Comparison of ENCODE assay signal across 9 mouse cellular contexts in the genomic region with DNA sequence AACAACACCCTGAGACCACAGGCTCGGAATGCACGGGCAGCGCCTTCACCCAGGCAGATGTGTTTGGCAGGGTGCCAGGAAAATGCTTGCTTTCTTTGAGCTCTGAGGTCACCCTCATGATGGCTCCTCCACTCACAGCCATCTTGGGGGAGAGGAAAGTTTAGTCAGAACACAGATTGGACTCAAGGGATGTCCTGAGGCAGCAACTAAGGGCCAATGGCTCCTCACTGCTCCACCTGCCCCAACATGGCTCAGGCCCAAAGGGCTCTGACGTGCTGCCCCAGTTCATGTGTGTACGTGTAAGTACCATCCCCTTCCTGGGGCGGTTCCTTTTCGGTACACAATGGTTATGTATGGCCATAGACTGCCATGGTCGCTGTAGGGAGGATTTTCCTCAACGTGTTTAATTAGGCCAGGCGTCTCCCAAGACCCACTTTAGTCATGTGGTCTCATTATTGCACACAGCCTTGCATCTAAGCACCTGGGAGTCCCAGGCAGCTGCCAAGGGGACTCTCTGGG. TPM values are rescaled to one million over a fixed set of nuclear protein-coding genes. Genes with fewer than 3 reads are reported as not detected.
DNase-seq lines count a peak whose midpoint lies in the region; ATAC-seq and TF ChIP-seq lines count a peak whose summit lies in the region.
"Had no signal": no experiment of that assay in that cellular context is flagged by ENCODE, and none has a peak within 500 bp of the region (broad histone marks: within the 10 kb centered on the region; RNA-seq: fewer than 3 reads in every experiment).

No protein-coding gene starts in this region.

- TF ChIP-seq CTCF in liver, postnatal 0 days (IDR thresholded peaks at IDR 0.05; ENCODE audit: low read depth) = no peak

- peak overlapping the region; percentile 58; the same call in 1 of the 2 replicates for H3K27ac ChIP-seq in heart, embryonic 12.5 days (ENCODE audit: poor library complexity, severe bottlenecking)
- H3K27ac ChIP-seq in liver, postnatal 0 days (ENCODE audit: low read depth) = no peak overlapping the region

- no peaks in the 10 kb centered on the region for H3K9me3 ChIP-seq in heart, embryonic 12.5 days (replicated peaks)
- no peaks in the 10 kb centered on the region for H3K9me3 ChIP-seq in liver, postnatal 0 days (ENCODE audit: low read length)
- H3K9me3 ChIP-seq: megakaryocyte, embryonic 14.5 days had no signal

- no peaks in the 10 kb centered on the region for H3K27me3 ChIP-seq in heart, embryonic 12.5 days (replicated peaks)
- no peaks in the 10 kb centered on the region for H3K27me3 ChIP-seq in liver, postnatal 0 days (ENCODE audit: insufficient read depth, low read length)

- no peaks in the 10 kb centered on the region for H3K36me3 ChIP-seq in heart, embryonic 12.5 days
- no peaks in the 10 kb centered on the region for H3K36me3 ChIP-seq in liver, postnatal 0 days (replicated peaks; ENCODE audit: insufficient read depth, low read length)

- DNase-seq in heart, adult 11 months = no peak
- DNase-seq in 3134 (ENCODE audit: extremely low read depth, insufficient read length, low spot score) = peak; percentile 59
- peak; percentile 69 for DNase-seq in NIH3T3 (ENCODE audit: low read depth)
- DNase-seq in liver, postnatal 0 days = peak; percentile 25
- DNase-seq in right cerebral cortex, postnatal 14 days = no peak
- no peak for DNase-seq in urinary bladder, adult 2 months (ENCODE audit: low spot score)
- DNase-seq in layer of hippocampus, postnatal 25 days (ENCODE audit: extremely low spot score in 1 of 2, low spot score in 1 of 2) = no peak

- peak; percentile 43; the same call in 1 of the 2 replicates for ATAC-seq in heart, embryonic 12.5 days (ENCODE audit: insufficient number of reproducible peaks, low FRiP score)
- no peak for ATAC-seq in liver, postnatal 0 days

- H3K4me3 ChIP-seq in heart, embryonic 12.5 days = no peak overlapping the region
- H3K4me3 ChIP-seq in liver, postnatal 0 days (ENCODE audit: low read depth, low read length) = no peak overlapping the region
- H3K4me3 ChIP-seq: megakaryocyte, embryonic 14.5 days had no signal

- H3K9ac ChIP-seq in heart, embryonic 12.5 days = no peak overlapping the region
- H3K9ac ChIP-seq in liver, postnatal 0 days (replicated peaks) = no peak overlapping the region

- TF ChIP-seq EP300 in liver, postnatal 0 days (IDR thresholded peaks at IDR 0.05; ENCODE audit: low read depth) = no peak

- peaks cover 27% of the 10 kb centered on the region for H3K4me1 ChIP-seq in heart, embryonic 12.5 days (replicated peaks)
- no peaks in the 10 kb centered on the region for H3K4me1 ChIP-seq in liver, postnatal 0 days (ENCODE audit: insufficient read depth)
- H3K4me1 ChIP-seq: megakaryocyte, embryonic 14.5 days had no signal

- WGBS in heart, embryonic 12.5 days = 58% methylated on average over 10 of the region's 10 CpGs
- 69% methylated on average over 10 of the region's 10 CpGs for WGBS in liver, postnatal 0 days (ENCODE audit: insufficient replicate concordance)

- no peak overlapping the region for H3K4me2 ChIP-seq in heart, embryonic 12.5 days
- H3K4me2 ChIP-seq in liver, postnatal 0 days (ENCODE audit: low read depth, low read length) = no peak overlapping the region

RNA-seq across cellular contexts. Expression of a gene that starts 32.6 kb away (rescaled TPM):
- polyA plus RNA-seq in heart, embryonic 12.5 days (2016; fragmentation: Nextera tagmentation; extraction: Ambion mirVana) = 8.7 and 9.8 TPM in 2 replicates
- polyA plus RNA-seq in liver, postnatal 0 days (2015; fragmentation: Nextera tagmentation; extraction: Ambion mirVana) = 0.34 and 0.45 TPM in 2 replicates
- 24.2 and 25.0 TPM in 2 replicates for polyA plus RNA-seq in urinary bladder, adult 2 months (2012; rRNA removed)
- total RNA-seq in layer of hippocampus, postnatal 25 days (2021) = 1 to 10 TPM in 1 of 2 experiments, under 1 TPM in 1; 0.96 to 2.3 TPM

Comparison
In these comparisons a context has a peak if more than half of its experiments do, and no peak if none do; other contexts are left out.
1. DNase-seq: peak in 3134 (single experiment), NIH3T3 (single experiment) and liver, postnatal 0 days (single experiment); none in heart, adult 11 months (single experiment), right cerebral cortex, postnatal 14 days (single experiment), urinary bladder, adult 2 months (single experiment) and layer of hippocampus, postnatal 25 days (0 of 2).